Comparison of ENCODE assay signal across 8 mouse cellular contexts in genomic region chr1:127776246-127776645, GRCm38 (mm10). TPM values are rescaled to one million over a fixed set of nuclear protein-coding genes. Genes with fewer than 3 reads are reported as not detected.
A peak's percentile ranks its signal among the peaks of the same experiment; 100 is the strongest.
DNase-seq lines count a peak whose midpoint lies in the region; ATAC-seq and TF ChIP-seq lines count a peak whose summit lies in the region.

No protein-coding gene starts in this region.

- no peaks in the 10 kb centered on the region for H3K9me3 ChIP-seq in forebrain, embryonic 13.5 days (replicated peaks)
- H3K9me3 ChIP-seq in liver, embryonic 12.5 days (replicated peaks) = no peaks in the 10 kb centered on the region
- no peaks in the 10 kb centered on the region for H3K9me3 ChIP-seq in stomach, embryonic 15.5 days

- H3K27ac ChIP-seq in forebrain, embryonic 13.5 days = no peak overlapping the region
- H3K27ac ChIP-seq in liver, embryonic 12.5 days = peak overlapping the region; percentile 58; the same call in 1 of the 2 replicates
- no peak overlapping the region; the same call in 1 of the 2 replicates for H3K27ac ChIP-seq in stomach, embryonic 15.5 days

- peak overlapping the region; percentile 33 for H3K4me3 ChIP-seq in lung, adult 2 months (replicated peaks; ENCODE audit: extremely low read depth, low read depth, low read length)
- H3K4me3 ChIP-seq in forebrain, embryonic 13.5 days = peak overlapping the region; percentile 17
- peak overlapping the region; percentile 98 for H3K4me3 ChIP-seq in liver, embryonic 12.5 days
- peak overlapping the region; percentile 14; the same call in 1 of the 2 replicates for H3K4me3 ChIP-seq in stomach, embryonic 15.5 days (replicated peaks)

- peaks cover 4% of the 10 kb centered on the region; the same call in 1 of the 2 replicates for H3K36me3 ChIP-seq in forebrain, embryonic 13.5 days (ENCODE audit: poor library complexity, severe bottlenecking)
- peaks cover 42% of the 10 kb centered on the region for H3K36me3 ChIP-seq in liver, embryonic 12.5 days
- H3K36me3 ChIP-seq in stomach, embryonic 15.5 days = no peaks in the 10 kb centered on the region

- intact Hi-C loops in gastrocnemius, postnatal 14 days (cut with DNase I; ENCODE audit: low total_unique reads) = no loop called here

- no peak for TF ChIP-seq POLR2A in lung, adult 2 months (IDR thresholded peaks at IDR 0.05; ENCODE audit: borderline replicate concordance, extremely low read depth, low read depth, low read length)

- H3K4me2 ChIP-seq in forebrain, embryonic 13.5 days = peak overlapping the region; percentile 42
- peak overlapping the region; percentile 84 for H3K4me2 ChIP-seq in liver, embryonic 12.5 days
- peak overlapping the region; percentile 37 for H3K4me2 ChIP-seq in stomach, embryonic 15.5 days

- 21% methylated on average over 6 of the region's 6 CpGs for WGBS in lung, adult 2 months
- WGBS in forebrain, embryonic 13.5 days = 74% methylated on average over 6 of the region's 6 CpGs
- WGBS in liver, embryonic 12.5 days (ENCODE audit: insufficient replicate concordance) = 53% methylated on average over 6 of the region's 6 CpGs
- 49% methylated on average over 6 of the region's 6 CpGs for WGBS in stomach, embryonic 15.5 days

- TF ChIP-seq CTCF in lung, adult 2 months (IDR thresholded peaks at IDR 0.05; ENCODE audit: insufficient read depth, low read length) = no peak

- ATAC-seq in forebrain, embryonic 13.5 days = no peak
- ATAC-seq in liver, embryonic 12.5 days = no peak
- no peak for ATAC-seq in stomach, embryonic 15.5 days (ENCODE audit: insufficient read depth, low FRiP score, low read depth)

- H3K4me1 ChIP-seq in lung, adult 2 months (ENCODE audit: control insufficient read depth, insufficient read depth, low read length) = peaks cover 17% of the 10 kb centered on the region
- peaks cover 55% of the 10 kb centered on the region for H3K4me1 ChIP-seq in forebrain, embryonic 13.5 days
- H3K4me1 ChIP-seq in liver, embryonic 12.5 days = peaks cover 60% of the 10 kb centered on the region
- peaks cover 6% of the 10 kb centered on the region; the same call in 1 of the 2 replicates for H3K4me1 ChIP-seq in stomach, embryonic 15.5 days

- no peak for DNase-seq in lung, adult 2 months
- DNase-seq in lung, postnatal 14 days = no peak
- no peak for DNase-seq in cerebellum, postnatal 36 days
- no peak for DNase-seq in gastrocnemius, postnatal 25 days
- DNase-seq in gastrocnemius, postnatal 14 days = no peak

- H3K9ac ChIP-seq in forebrain, embryonic 13.5 days = peak overlapping the region; percentile 36
- peak overlapping the region; percentile 92 for H3K9ac ChIP-seq in liver, embryonic 12.5 days
- H3K9ac ChIP-seq in stomach, embryonic 15.5 days = no peak overlapping the region

- H3K27me3 ChIP-seq in forebrain, embryonic 13.5 days = no peaks in the 10 kb centered on the region
- H3K27me3 ChIP-seq in liver, embryonic 12.5 days (replicated peaks) = no peaks in the 10 kb centered on the region
- no peaks in the 10 kb centered on the region for H3K27me3 ChIP-seq in stomach, embryonic 15.5 days (replicated peaks)

RNA-seq across cellular contexts. Expression of gene Ccnt2, which starts 2.3 kb away (rescaled TPM):
- polyA plus RNA-seq in lung, adult 2 months (2012; rRNA removed) = 21.4 and 27.6 TPM in 2 replicates
- polyA plus RNA-seq in forebrain, embryonic 13.5 days (2015; fragmentation: Nextera tagmentation; extraction: Ambion mirVana) = 115 and 124 TPM in 2 replicates
- 42.3 and 43.9 TPM in 2 replicates for polyA plus RNA-seq in liver, embryonic 12.5 days (2016; fragmentation: Nextera tagmentation; extraction: Ambion mirVana)
- 73.5 and 76.5 TPM in 2 replicates for polyA plus RNA-seq in stomach, embryonic 15.5 days (2015; fragmentation: Nextera tagmentation; extraction: Ambion mirVana)
- 10 to 100 TPM; 21.8 to 22.0 TPM for total RNA-seq in gastrocnemius, postnatal 25 days (2021)
- 10 to 100 TPM; 18.5 to 23.0 TPM for total RNA-seq in gastrocnemius, postnatal 14 days (2021)

RNA-seq across cellular contexts. Expression of gene Acmsd, which starts 47.0 kb away (rescaled TPM):
- 0.05 TPM in 1 of 2 replicates, not detected in the other for polyA plus RNA-seq in lung, adult 2 months (2012; rRNA removed)
- 0.08 TPM in 1 of 2 replicates, not detected in the other for polyA plus RNA-seq in forebrain, embryonic 13.5 days (2015; fragmentation: Nextera tagmentation; extraction: Ambion mirVana)
- 8.4 and 8.5 TPM in 2 replicates for polyA plus RNA-seq in liver, embryonic 12.5 days (2016; fragmentation: Nextera tagmentation; extraction: Ambion mirVana)
- polyA plus RNA-seq in stomach, embryonic 15.5 days (2015; fragmentation: Nextera tagmentation; extraction: Ambion mirVana) = 0.44 and 0.69 TPM in 2 replicates
- not detected for total RNA-seq in gastrocnemius, postnatal 25 days (2021)
- not detected for total RNA-seq in gastrocnemius, postnatal 14 days (2021)

Comparison
In these comparisons a context has a peak if more than half of its experiments do, and no peak if none do; other contexts are left out.
1. H3K4me3 ChIP-seq: peak in every context shown above with its lines; median percentile 98 in liver, embryonic 12.5 days; 33 in lung, adult 2 months; 17 in forebrain, embryonic 13.5 days; 14 in stomach, embryonic 15.5 days.